Mouse (Mus musculus) gastrocnemius, postnatal 25 days (tissue): ENCODE data around the gene Ino80e. TPM values are rescaled to one million over a fixed set of nuclear protein-coding genes. Genes with fewer than 3 reads are reported as not detected.

Experiments
- DNase-seq: peaks from one replicate; pipeline ENCODE4 v3.0.0; 2022
- total RNA-seq, 2 experiments: library from RNA; stranded (reverse); gene quantifications; 1 replicate in 1 of 2; 2 replicates in 1 of 2; pipeline ENCODE4 v1.2.3; 2021

Ino80e gene
- total RNA-seq, 2 experiments from 2014 or later = 11.2 to 11.8 TPM

DNA sequence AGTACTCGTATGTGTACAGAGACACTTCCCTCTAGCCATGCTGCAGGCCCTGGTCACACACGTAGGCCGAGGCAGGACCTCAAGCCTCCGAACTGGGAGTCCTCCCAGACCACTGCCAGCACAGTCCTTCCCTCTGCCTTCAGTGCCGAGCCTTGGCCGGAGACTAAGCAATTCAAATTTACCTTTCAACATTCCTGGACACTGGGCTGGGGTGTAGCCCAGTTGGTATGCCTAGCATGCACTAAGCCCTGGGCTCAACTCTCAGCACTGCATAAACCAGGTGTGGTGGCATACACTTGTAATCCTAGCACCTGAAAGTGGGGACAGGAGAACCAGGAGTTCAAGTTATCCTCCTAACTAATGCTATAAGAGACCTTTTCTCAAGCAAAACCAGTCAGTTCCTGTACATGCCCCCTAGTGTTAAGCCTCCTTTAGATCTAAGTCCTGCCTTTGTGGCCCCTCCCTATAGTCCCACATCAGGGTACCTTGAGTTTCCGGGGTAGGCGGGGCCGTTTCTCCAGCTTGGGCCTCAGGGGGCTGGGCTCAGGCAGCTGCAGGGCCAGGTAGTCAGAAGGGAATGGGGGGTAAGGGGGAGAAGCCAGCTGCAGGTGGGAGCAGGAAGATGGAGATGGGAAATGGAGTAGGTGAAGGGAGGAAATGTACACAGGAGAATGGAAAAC lies 5.3 kb downstream of the Ino80e start:
- DNase-seq = no peak

GRCm38 (mm10) chr7:126855641-126856040 lies 6.5 kb downstream of the Ino80e start:
- no peak for DNase-seq

DNA sequence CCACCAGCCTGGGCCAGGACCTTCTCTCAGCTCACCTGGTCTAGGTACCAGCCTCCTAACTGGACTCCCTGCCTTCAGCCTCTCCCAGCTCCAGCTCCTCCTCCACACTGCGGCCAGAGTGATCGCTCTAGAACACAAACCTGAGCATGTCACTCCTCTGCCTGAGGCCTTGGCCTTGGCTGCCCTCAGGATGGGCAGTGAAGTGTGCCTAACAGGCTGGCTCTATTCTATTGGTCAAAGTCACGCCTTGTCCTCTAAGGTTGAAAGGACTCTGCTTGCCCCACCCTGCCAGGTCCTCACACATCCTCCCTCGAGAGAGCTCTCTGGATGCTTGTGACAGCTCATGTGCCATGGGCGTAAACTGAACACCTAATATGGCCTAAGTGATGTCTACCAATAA lies 8.7 kb downstream of the Ino80e start:
- DNase-seq = no peak

GRCm38 (mm10) chr7:126851192-126851591 lies 11.0 kb downstream of the Ino80e start:
- DNase-seq = no peak

DNA sequence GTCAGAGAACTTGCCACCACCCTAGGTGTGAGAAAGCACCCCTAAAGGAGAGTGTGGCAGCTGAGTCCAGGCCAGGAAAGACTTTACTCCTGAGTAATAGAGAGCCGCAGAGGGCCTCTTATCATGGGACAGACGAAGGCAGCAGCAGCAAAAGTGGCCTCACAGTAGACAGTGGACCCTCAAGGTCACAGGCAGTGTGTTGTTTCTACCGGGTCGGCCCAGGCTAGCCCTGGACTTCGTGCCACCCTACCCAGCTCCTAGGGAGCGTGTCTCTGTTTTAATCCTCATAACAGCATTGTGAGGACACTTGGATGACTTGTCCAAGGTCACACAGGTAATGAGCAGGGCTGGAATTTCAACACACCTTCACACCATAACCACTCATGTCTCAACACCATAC lies 12.0 kb downstream of the Ino80e start:
- DNase-seq = no peak

DNA sequence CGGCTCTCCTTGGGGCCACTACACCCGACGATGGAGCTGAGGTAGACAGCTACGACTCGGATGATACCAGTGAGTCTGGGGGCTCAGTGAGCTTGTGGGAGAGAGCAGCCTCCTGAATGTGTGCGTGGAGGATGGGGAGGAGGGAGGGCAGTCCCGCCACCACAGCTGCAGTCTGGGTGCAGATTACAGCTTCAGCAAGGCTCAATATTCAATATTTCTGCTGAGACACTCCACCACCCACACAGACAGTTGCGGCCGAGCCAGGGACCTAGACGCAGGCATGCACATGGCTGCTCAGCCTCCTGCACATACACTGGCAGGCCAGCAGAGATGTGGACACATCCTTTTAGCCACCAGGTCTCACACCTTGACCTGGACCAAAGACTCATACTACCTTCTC lies 13.4 kb downstream of the Ino80e start:
- DNase-seq = no peak

DNA sequence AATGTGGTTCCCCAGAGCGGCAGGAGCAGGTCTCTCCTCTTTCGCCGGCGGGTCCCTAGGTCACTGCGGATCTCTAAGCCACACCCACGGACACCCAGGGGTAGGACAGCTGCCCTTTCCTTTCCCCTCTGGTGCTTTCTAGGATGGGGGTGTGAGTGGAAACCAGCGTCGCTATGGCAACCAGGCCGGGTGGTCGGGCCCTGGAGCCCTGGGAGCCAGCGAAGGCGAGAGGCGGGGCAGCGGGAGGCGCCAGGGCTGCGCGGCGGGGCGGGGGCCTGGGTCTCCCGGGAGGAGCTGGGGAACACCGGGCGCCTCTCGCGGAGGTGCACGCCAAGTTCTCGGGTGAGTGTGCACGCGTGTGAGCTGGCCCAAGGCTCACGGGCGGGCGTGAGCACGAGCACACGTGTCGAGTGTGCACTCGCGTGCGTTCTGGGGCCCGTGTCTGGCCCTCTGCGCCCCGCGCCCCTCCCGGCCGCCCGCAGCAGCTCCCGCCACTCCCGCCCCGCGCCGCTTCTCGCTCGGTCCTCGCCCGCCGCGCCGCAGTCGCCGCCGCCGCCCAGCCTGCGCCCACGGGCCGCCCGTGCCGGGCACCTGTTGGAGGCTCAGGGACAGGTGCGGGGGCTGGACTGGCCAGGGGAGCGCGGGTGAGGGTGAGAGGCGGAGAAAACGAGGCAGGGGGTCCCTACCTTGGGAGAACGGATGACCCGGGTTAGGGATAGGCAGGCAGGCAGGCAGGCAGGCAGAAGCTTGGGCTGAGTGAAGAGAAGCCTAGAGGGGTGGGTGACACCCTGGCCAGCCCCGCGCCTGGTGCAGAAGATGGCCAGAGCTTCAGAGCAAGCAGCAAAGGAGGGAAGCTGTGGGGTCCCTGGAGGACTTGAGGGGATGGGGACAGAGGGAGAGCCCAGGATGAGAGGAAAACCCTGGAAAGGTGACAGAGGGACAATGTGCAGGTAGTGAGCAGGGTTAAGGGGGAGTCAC lies 14.5 kb downstream of the Ino80e start:
- DNase-seq = no peak

DNA sequence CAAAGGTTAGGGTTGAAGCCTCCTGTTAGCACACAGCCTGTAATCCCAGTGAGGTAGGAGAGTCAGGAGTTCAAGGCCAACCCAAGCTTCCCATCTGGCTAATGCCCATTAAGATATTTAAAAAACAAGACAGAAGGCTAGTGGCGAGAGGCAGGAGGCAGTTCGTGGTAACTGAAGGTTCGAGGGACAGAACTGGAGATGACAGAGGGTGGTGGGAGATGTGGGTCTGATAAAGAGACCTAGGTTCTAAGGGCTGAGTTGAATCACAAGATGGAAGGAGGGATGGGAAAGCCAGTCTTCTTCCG lies 15.1 kb downstream of the Ino80e start, which contains the start of gene Doc2a:
Gene Doc2a, plus strand, starts transcription at position 301 of the 305 bp plus-strand sequence.
- no peak for DNase-seq

DNA sequence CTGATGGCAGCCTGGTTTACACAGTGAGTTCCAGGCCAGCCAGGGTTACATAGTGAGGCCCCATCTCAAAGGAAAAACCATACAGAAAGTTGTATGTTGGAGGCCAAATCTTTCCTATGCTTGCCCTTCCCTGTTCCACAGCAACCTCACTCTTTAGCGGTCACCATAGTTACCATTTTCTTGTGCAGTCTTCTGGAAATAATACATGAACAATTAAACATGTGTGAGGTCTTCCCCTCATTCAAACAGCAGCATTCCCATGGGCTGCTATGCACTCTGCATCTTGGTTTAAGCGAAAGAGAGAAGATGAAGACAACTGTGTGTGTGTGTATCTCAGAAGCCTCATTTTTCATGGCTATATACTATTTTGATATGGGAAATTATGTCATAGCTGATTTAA lies 16.7 kb downstream of the Ino80e start:
- DNase-seq = no peak

GRCm38 (mm10) chr7:126843276-126843675 lies 18.9 kb downstream of the Ino80e start:
- DNase-seq = no peak

DNA sequence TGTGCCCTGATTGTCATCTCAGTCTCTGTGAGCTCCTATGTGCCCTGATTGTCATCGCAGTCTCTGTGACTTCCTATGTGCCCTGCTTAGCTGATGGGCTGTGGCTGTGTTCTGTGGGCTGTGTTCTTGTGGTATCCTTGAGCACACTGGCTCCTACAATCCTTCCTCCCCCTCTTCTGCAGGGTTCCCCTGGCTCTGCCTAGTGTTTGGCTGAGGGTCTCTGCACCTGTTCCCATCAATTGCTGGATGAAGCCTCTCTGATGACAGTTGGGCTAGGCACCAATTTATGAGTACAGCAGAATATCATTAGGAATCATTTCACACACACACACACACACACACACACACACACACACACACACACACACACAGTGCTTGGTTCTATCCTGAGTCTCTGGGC lies 28.9 kb downstream of the Ino80e start:
- no peak for DNase-seq

GRCm38 (mm10) chr7:126832036-126832598 lies 30.1 kb downstream of the Ino80e start:
- peak; percentile 59 for DNase-seq

GRCm38 (mm10) chr7:126831539-126831938 lies 30.6 kb downstream of the Ino80e start, which contains the start of gene 4930451I11Rik:
4930451I11Rik (minus strand) TSS chr7:126831639.
- no peak for DNase-seq

DNA sequence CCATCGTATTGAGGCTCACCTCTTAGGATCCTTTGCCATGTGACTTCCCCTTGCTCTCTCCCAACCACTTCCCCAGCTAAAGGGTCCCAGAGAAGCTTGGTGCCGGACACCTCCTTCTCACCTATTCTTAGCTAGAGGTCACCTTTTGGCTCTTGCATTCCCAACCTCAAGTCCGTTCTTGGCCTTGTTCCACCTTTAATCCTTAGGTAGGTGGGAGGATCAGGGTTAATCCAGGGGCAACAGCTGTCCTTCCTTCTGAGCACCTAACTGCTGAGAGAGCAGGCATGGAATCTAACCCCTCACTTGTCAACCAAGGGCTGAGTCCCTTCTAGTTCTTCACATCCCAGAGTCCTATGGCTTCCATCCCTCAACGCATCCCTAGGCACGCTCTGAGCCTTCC lies 36.2 kb downstream of the Ino80e start:
- DNase-seq = no peak

GRCm38 (mm10) chr7:126825403-126825802 lies 36.8 kb downstream of the Ino80e start:
- no peak for DNase-seq

GRCm38 (mm10) chr7:126823940-126824339 lies 38.2 kb downstream of the Ino80e start:
- DNase-seq = no peak

GRCm38 (mm10) chr7:126823202-126823711 lies 38.9 kb downstream of the Ino80e start:
- peak; percentile 19 for DNase-seq

DNA sequence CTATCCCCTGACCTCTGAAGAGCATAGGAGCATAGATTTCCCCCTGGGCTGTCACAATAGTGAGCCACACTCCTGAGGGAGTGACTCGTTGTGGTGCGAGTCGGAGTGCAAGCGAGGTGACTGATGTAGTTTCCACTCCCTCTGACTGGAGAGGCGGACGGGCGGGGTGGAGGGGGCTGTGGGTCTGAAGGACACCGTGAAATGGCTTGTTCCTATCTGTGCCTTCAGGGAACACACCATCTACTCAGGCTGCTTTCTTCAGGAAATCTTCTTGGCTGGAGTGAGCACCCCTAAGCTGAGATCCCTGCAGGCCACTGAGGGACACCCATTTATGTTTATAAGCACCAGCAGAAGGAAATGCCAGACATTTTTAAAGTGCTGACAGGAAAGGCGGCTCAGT lies 39.4 kb downstream of the Ino80e start:
- peak; percentile 23 for DNase-seq

DNA sequence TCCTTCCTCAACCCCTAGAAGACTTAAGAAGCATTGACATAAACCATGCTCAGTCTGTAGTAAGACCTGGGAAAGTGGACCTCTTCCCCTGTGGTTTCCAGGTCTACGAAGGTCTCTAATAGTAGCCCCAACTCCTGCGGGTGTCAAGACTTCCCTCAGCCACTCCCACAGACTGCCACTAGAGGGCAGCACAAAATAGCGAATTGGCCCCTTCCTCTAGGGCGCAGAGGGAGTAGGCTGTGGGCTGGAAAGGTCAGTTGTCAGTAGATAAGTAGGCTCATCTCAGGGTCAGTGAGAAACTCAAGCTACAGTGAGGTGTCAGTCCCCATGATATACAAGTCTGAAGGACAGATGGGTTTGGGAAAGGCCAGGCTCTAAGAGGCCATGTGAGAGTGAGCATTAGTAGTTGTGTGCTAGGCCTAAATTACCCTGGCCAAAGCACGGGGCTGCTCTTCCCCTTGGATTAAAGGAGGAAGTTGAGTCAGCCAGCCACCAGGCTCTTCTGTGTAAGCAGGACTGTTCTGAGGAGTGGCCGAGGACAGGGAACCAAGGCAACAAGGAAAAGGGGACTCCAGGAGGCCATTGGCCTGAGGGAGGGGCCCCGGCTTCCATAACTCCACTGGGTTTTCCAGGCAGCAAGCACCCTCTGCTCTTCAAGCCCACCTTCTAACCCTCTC lies 40.2 kb downstream of the Ino80e start:
- DNase-seq = peak; percentile 62

- no peak for DNase-seq
Observed at GRCm38 (mm10) chr7:126818818-126819217, 43.4 kb downstream of the Ino80e start.

- DNase-seq = no peak
Observed at GRCm38 (mm10) chr7:126817595-126817994, 44.6 kb downstream of the Ino80e start.

DNA sequence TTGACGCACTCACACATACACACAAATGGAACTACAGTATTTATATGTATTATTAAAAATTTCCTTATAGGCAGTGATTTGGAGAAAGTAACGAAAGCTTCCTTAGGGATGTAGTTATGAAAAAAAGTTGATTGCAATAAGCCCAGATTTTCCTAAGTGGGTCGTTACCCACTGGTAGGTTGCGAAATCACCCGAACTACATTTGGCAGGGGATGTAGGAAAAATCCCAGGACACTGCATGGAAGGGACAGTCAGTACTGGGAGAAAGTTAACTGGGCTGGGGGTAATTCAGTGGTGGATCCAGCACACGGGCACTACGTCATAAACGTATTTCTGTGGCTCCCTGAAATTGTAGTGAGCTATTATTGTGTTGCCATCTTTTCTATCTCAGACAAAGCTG lies 45.7 kb downstream of the Ino80e start:
- no peak for DNase-seq
